Mouse (Mus musculus) ovary, postnatal 14 days (tissue): ENCODE measurements around the gene Cog7.

Experiments
- DNase-seq: peaks from one replicate; pipeline ENCODE4 v3.0.0; 2022; ENCODE audit warnings: low spot score

Gene Cog7

GRCm38 (mm10) chr7:121981307-121981871 is at the start of gene Cog7:
Cog7 (minus strand) TSS chr7:121981711.
- peak; percentile 92 for DNase-seq

DNA sequence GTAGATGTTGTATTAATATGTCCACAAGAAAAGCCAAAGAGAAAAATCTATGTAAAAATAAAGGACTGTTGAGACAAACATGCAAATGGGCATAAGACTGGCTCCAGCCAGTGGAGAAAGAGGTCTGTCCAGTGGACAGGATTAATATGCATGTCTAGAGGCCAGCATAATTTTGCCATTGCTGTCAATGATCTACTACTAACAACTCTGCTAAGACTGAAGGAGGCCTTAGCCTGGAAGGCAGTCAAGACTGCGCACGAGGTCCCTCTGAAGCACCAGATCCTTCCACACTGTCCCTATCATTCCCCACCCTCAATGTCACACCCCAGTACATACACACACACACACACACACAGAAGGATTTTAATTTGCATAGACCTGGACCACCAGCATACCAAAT is 40.6 kb upstream of the Cog7 start:
- no peak for DNase-seq

- peak; percentile 75 for DNase-seq
These were observed 39.3 kb upstream of the Cog7 start, which contains the start of gene Gga2 for GRCm38 (mm10) chr7:122020667-122021354. Gga2 (minus strand) TSS chr7:122021222.

- DNase-seq = no peak
These were observed 38.8 kb upstream of the Cog7 start for GRCm38 (mm10) chr7:122020273-122020666.

DNA sequence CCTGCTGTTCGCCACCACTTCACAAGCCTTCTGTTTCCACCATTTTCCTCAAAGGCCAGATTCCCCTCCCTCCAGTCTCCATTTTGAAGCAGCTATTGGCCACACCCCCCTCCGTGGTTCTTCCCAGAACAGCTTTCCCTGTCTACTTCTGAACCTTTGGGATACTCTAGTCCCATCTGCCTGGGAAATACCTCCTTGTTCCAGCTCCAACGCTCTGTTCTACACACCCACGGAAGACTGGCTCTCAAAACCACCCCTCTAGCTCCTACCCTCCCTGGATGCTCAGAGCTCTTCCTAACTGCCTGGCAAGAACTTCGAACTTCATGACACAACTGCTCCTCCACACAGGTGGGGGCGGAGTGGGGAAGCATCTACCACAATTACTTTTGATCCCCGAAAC is 37.5 kb upstream of the Cog7 start:
- DNase-seq = no peak

GRCm38 (mm10) chr7:122018247-122018646 is 36.7 kb upstream of the Cog7 start:
- no peak for DNase-seq

DNA sequence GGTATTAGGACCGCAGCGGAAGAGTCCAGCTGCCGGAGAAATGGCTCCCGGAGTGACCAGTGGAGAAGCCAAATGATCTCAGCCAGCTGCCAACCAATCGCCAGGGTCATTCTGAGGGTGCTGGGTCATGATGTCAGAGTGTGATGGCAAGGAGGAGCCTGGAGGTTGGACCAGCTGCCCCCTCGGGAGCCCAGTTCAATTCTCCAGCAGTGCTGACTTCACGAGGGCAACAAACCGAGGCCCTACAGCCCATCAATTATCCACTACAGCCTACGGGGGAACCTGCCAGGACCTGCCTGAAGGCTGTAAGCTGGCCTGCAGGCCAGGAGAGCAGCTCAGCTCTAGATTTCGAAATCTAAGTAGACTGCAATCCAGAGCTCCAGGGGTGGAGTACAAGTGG is 34.2 kb upstream of the Cog7 start:
- no peak for DNase-seq

DNA sequence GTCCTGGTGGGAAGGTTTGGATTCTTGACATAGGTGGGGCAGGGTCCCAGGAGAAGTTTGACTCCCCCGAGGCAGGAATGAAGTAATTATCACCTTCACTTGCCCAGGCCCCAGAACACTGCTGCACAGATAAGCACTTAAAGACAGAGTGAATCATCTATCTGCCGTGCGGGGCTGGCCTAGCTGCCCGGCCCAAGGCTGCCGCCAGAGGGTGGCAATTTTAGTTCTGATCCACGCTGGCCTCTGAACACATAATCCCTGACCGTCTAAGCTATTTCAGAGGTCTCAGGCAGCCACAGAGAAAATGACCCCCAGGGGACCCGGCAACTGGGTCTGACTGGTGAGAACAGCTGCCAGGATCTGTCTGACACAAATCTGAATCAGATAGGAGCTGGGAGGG is 33.6 kb upstream of the Cog7 start:
- no peak for DNase-seq

- DNase-seq = no peak
These were observed 31.4 kb upstream of the Cog7 start for GRCm38 (mm10) chr7:122012949-122013348.

DNA sequence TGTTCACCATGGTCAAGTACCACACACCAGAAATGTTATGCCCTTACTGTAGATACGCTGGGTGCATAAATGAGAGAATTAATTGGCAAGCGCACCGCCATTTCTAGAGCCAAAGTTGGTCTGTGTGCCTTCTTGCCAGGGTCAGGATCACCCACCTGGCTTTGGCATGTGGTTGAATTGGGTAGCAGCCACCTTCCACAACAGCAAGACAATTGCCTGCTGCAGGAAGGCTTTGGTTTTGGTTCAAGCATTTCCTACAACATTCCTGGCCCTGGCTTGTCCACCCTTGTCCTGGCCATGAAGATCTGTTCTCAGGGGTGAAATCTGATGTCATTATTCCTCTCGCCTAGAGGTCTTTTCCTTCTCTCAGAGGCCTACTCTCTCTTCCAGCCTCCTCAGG is 30.9 kb upstream of the Cog7 start:
- DNase-seq = no peak

- no peak for DNase-seq
These were observed 18.9 kb upstream of the Cog7 start for GRCm38 (mm10) chr7:122000396-122000795.

DNA sequence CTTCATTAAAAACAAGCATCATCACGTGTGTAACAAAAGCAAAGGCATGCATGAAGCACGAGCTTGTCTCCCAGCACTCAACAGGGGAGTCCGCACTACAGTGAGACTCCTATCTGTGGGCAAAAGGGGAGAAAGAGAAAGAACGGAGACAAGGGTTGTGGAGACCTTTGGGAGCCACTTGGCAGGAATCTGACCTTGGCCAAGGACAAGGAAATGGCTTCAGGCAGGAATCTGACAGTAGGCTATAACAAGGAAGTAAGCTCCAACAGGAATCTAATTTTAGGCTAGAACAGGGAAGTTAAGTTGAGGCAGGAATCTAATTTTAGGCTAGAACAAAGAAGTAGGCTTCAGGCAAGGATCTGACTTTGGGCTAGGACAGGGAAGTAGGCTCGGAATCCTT is 14.4 kb upstream of the Cog7 start:
- no peak for DNase-seq

DNA sequence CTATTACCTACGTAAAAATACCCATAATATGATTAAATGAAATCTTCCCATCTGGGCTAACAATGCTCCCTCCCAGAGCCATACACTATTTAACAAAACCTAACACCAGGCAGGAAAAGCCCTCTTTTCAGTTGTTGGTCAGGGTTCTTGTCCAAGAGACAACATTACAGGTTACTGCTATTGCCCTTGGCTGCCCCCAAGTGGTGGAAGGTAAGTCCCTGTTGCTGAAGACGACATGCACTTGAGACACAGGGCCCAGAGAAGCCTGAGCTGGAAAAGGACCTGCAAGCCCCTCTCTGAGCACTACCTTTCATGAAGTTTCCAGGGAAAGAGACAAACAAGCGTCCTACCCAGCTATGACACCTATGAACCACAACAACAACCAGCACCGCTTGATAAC is 6.5 kb downstream of the Cog7 start:
- DNase-seq = peak; percentile 36

DNA sequence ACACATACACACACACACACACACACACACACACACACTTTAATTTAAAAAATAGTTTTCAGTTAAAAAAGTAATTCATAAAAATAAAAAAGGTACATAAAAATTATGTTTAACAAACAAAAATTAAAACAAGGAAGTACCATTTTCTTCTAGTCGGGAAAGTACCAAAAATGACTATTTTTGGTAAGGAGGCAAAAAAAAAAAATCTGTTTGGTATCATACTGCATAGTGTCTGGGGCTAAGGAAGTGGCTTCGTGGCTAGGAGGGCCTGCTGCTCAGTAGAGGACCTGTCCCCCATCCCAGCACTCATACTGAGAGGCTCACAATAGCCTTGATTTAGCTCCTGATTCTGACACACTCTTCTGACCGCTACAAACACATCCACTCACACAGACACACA is 9.8 kb downstream of the Cog7 start:
- no peak for DNase-seq

DNA sequence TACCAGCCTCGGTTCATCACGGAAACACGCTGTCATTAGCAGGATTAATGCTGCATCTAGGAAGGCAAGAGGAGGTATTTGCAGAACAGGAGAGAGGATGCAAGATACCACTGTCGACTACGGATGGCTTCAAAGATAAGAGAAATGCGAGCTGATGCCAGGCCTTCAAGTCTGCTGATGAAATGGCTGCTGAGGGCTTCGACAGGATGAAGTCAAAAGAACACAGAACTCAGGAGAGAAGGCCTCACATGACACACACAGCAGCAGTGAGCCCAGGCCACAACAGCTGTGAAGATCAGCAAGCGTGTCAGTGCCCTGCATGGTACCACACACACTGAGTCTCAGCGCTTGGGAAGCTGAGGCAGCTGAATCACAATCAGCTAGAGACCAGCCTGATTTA is 11.3 kb downstream of the Cog7 start:
- DNase-seq = no peak

DNA sequence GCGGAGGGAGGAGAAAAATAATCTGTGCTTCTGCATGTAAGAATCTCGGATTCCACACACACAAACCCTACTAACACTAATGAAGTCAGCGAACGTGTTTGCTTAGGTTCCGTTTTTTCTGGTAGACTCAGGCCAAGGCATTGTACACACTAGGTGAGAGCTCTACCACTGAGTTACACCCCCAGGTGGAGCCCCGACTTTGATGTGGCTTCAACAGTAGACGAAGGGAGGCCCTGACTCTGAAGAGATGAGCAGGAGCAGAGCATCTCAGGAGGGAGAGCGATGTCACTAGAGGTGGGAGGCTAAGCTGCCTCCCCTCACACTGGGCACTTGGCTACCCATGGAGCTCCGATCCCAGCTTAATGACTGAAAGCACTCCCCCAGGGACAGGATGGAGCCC is 12.7 kb downstream of the Cog7 start:
- no peak for DNase-seq

DNA sequence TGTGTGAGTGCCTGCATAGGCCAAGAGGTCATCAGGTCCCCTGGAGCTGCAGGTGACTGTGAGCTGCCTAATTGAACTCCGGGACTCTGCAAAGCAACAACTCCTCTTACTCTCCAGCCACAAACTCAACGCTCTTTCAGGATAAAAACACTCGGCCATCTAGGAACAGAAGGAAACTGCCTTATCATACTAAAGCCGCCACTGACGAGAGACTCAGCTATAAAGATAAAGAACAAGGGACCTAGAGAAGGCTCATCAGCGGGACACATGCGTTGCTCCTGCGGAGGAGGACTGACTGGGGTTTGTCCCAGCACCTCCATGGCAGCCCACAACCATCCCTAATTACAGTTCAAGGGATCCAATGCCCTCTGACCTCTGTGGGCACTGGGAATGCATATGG is 13.3 kb downstream of the Cog7 start:
- DNase-seq = no peak

GRCm38 (mm10) chr7:121966169-121966568 is 15.3 kb downstream of the Cog7 start:
- no peak for DNase-seq

DNA sequence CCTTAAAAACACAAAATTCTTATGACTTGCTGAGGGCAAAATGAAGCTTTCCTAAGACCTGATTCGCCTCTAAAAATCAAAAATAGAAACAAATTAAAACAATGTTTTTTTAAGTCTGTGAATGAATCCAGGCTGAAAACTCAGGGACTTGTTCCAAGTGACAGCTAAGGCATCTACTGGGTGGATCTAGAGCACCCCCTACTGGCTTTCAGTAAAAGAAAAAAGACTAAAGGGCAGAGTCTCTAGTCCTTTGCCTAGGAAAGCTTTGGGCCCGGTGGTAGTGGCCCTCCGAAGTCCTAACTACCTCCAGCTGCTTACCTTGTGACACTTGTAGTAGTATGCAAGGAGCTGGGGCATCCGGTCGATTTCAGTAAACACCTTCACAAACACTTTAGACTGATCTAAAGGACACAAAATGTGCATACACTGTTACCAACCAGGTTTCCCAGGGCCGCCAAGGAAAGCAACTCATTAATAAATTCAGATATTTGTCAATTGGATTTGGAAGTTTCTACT is 17.6 kb downstream of the Cog7 start:
- peak; percentile 38 for DNase-seq

DNA sequence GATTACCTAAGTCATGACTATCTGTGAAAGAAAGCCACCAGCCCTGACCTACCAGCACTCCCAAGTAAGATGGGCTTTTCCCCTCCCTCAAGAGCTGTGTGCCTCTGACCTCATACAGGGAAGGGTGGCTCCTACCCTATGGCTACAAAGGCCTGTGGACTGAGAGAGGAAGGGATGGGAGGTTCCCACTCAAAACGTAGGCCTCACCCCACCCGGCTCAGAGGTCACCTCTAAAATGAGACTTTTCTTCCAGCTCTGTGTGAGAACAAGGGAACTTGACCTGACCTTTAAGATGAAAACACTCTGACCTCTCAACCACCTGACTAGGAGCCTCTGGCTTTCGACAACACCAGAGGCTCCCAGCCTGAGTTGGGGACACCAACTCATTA is 18.9 kb downstream of the Cog7 start:
- no peak for DNase-seq

GRCm38 (mm10) chr7:121961913-121962570 is 19.5 kb downstream of the Cog7 start:
- DNase-seq = no peak

GRCm38 (mm10) chr7:121955802-121956201 is 25.7 kb downstream of the Cog7 start:
- no peak for DNase-seq

- no peak for DNase-seq
These were observed 26.4 kb downstream of the Cog7 start for GRCm38 (mm10) chr7:121954891-121955669.
